Mouse (Mus musculus) kidney, embryonic 15.5 days (tissue): ENCODE data around the gene Nipbl. TPM values are rescaled to one million over a fixed set of nuclear protein-coding genes. Genes with fewer than 3 reads are reported as not detected.
"Not testable (repeated sequence)": the region's sequence is repeated elsewhere in the genome, so short reads cannot be mapped to it uniquely, and the experiment has no call there.

Experiments used
- ATAC-seq: fragments of 200-750 bp; cut with Nextera tagmentation; replicated peaks from 2 replicates; pipeline ENCODE4 v1.8.0; 2017; ENCODE audit warnings: moderate TSS enrichment; ENCODE audit not compliant: low FRiP score
- H3K27ac ChIP-seq: fragments of 300-500 bp; sonication (generic); 2 replicates; pipeline ENCODE4 v1.5.1; 2015; ENCODE audit warnings: mild to moderate bottlenecking, inconsistent platforms
- H3K27me3 ChIP-seq: fragments of 300-500 bp; sonication (generic); 2 replicates; pipeline ENCODE4 v1.6.1; 2015; ENCODE audit warnings: inconsistent platforms
- H3K36me3 ChIP-seq: fragments of 300-500 bp; sonication (generic); 2 replicates; pipeline ENCODE4 v1.6.1; 2015; ENCODE audit warnings: inconsistent platforms
- H3K4me1 ChIP-seq: fragments of 300-500 bp; sonication (generic); 2 replicates; pipeline ENCODE4 v1.6.1; 2015; ENCODE audit warnings: inconsistent platforms
- H3K4me2 ChIP-seq: fragments of 300-500 bp; sonication (generic); 2 replicates; pipeline ENCODE4 v1.6.1; 2015; ENCODE audit warnings: moderate library complexity, mild to moderate bottlenecking, inconsistent platforms
- H3K4me3 ChIP-seq: fragments of 300-500 bp; sonication (generic); replicated peaks from 2 replicates; pipeline ENCODE4 v1.5.1; 2015; ENCODE audit warnings: mild to moderate bottlenecking, inconsistent platforms
- H3K9ac ChIP-seq: fragments of 300-500 bp; sonication (generic); 2 replicates; pipeline ENCODE4 v1.6.1; 2015; ENCODE audit warnings: mild to moderate bottlenecking, inconsistent platforms
- H3K9me3 ChIP-seq: fragments of 300-500 bp; sonication (generic); replicated peaks from 2 replicates; pipeline ENCODE4 v1.6.1; 2016; ENCODE audit warnings: inconsistent platforms
- WGBS: fragments of 180-500 bp; shearing (Covaris S2); methylation state at CpG from one replicate; pipeline ENCODE4 v1.1.7; 2015; ENCODE audit warnings: mixed read lengths; 5-methylcytosine and 5-hydroxymethylcytosine counted together
- polyA plus RNA-seq: library from polyadenylated mRNA; unstranded; fragments of >200 nt; fragmentation: Nextera tagmentation; extraction: Ambion mirVana; gene quantifications from 2 replicates; pipeline ENCODE4 v1.2.1, GENCODE M21; 2015

Gene Nipbl
- polyA plus RNA-seq, 1 experiment from 2014 or later, result 18.3 TPM

DNA sequence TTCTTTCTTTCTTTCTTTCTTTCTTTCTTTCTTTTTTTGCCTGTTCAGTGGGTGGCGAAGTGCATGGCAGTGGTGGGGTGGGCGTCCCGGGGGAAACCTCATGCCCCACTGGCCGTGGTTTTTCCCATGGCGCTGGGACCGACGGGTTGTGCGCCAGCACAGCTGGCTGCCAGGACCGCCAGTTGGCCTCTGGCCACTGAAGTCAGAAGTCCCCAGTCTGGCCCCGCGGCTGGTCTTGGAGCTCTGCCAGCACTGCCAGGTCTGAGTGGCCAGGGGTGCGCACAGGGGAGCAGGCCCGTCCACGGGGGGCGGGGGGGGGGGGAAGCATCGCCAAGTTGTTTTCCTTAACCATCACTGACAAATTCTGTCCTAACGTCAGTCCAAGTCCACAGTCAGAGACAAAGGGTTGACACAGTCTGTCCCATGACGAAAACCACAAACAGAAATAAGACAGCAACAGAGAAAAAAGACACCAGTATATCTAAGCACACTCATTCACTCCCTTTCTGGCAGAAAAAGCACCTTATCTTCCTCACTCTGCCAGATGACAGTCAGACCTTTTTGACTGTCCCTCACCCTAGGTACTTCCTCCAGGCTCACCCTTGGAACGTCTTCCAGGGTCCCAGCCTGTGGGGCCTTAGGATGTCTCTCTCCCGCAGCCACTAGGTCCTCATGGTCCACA, 164.2 kb downstream of the Nipbl start:
- peak; percentile 91 for ATAC-seq
- WGBS, result 62% methylated on average over 20 of the region's 20 CpGs
- Histone ChIP-seq H3K27me3 (no peaks in the 10 kb centered on the region), H3K9me3 (no peaks in the 10 kb centered on the region), H3K9ac (no peak overlapping the region), H3K36me3 (peaks cover 5% of the 10 kb centered on the region; the same call in 1 of the 2 replicates), H3K4me2 (peak overlapping the region; percentile 73), H3K4me1 (peaks cover 5% of the 10 kb centered on the region), H3K4me3 (peak overlapping the region; percentile 48), H3K27ac (no peak overlapping the region)

DNA sequence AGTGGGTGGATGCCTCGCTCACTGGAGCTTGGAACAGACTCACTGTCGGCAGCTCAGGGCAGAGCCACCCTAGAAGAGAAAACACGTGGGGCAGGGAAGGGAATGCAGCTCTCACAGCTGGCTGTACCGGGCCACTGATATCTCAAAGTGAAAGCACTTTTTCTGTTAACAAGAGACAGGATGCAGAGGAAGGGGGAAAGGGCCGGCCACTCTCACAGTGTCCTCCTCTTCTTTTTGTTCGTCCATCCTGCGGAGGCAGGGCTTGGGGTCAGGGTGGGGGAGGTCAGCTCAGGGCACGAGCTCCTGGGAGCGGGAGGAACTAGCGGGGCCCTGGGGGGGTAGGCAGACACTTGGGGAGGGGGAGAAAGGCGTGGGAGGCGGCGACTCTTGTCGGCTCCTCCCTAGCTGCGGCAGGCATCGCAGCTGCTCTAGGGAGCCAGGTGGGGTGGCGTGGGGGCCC, 164.9 kb downstream of the Nipbl start:
- Histone ChIP-seq H3K4me3 (peak overlapping the region; percentile 48), H3K4me2 (peak overlapping the region; percentile 73), H3K9ac (0 out of 2 replicates have a peak overlapping the region, but pooled peaks have one; percentile 29), H3K9me3 (no peaks in the 10 kb centered on the region), H3K27me3 (no peaks in the 10 kb centered on the region), H3K4me1 (peaks cover 5% of the 10 kb centered on the region), H3K27ac (peak overlapping the region; percentile 32; the same call in 1 of the 2 replicates), H3K36me3 (peaks cover 5% of the 10 kb centered on the region; the same call in 1 of the 2 replicates)
- WGBS, result 14% methylated on average over 17 of the region's 17 CpGs
- peak; percentile 86 for ATAC-seq

GRCm38 (mm10) chr15:8277916-8278315, 166.3 kb downstream of the Nipbl start:
- not testable (repeated sequence) for H3K27me3 ChIP-seq, H3K4me2 ChIP-seq, ATAC-seq, H3K9ac ChIP-seq, H3K4me3 ChIP-seq, H3K4me1 ChIP-seq, H3K9me3 ChIP-seq, H3K27ac ChIP-seq
- peaks cover 13% of the 10 kb centered on the region for H3K36me3 ChIP-seq
- 92% methylated on average over 4 of the region's 4 CpGs for WGBS

- Histone ChIP-seq H3K4me1 (no peaks in the 10 kb centered on the region), H3K27ac (no peak overlapping the region), H3K4me2 (no peak overlapping the region), H3K36me3 (peaks cover 65% of the 10 kb centered on the region), H3K4me3 (no peak overlapping the region), H3K9me3 (no peaks in the 10 kb centered on the region), H3K27me3 (no peaks in the 10 kb centered on the region), H3K9ac (no peak overlapping the region)
- WGBS, result 88% methylated on average over 8 of the region's 8 CpGs
- ATAC-seq, result no peak
These were observed 172.3 kb downstream of the Nipbl start for GRCm38 (mm10) chr15:8271952-8272351.

GRCm38 (mm10) chr15:8268231-8268630, 176.0 kb downstream of the Nipbl start:
- Histone ChIP-seq H3K27me3 (no peaks in the 10 kb centered on the region), H3K9me3 (no peaks in the 10 kb centered on the region), H3K27ac (no peak overlapping the region), H3K4me1 (no peaks in the 10 kb centered on the region), H3K36me3 (peaks cover 84% of the 10 kb centered on the region), H3K4me3 (no peak overlapping the region), H3K4me2 (no peak overlapping the region), H3K9ac (no peak overlapping the region)
- ATAC-seq, result no peak
- 89% methylated on average over 8 of the region's 8 CpGs for WGBS

- no peaks in the 10 kb centered on the region for H3K27me3 ChIP-seq
- H3K36me3 ChIP-seq, result peaks cover 84% of the 10 kb centered on the region
- no peak overlapping the region for H3K27ac ChIP-seq
- no peak overlapping the region for H3K9ac ChIP-seq
- ATAC-seq, result no peak
- 81% methylated on average over 3 of the region's 3 CpGs for WGBS
- H3K4me1 ChIP-seq, result no peaks in the 10 kb centered on the region
- no peak overlapping the region for H3K4me2 ChIP-seq
- no peaks in the 10 kb centered on the region for H3K9me3 ChIP-seq
- no peak overlapping the region for H3K4me3 ChIP-seq
These were observed 177.1 kb downstream of the Nipbl start for GRCm38 (mm10) chr15:8267211-8267610.

GRCm38 (mm10) chr15:8265946-8266345, 178.3 kb downstream of the Nipbl start:
- H3K9ac ChIP-seq, result no peak overlapping the region
- no peaks in the 10 kb centered on the region for H3K27me3 ChIP-seq
- H3K4me2 ChIP-seq, result no peak overlapping the region
- no peak overlapping the region for H3K4me3 ChIP-seq
- H3K27ac ChIP-seq, result no peak overlapping the region
- peaks cover 84% of the 10 kb centered on the region for H3K36me3 ChIP-seq
- no peaks in the 10 kb centered on the region for H3K4me1 ChIP-seq
- H3K9me3 ChIP-seq, result no peaks in the 10 kb centered on the region
- ATAC-seq, result 0 out of 2 replicates have a peak, but pooled peaks have one; percentile 46
- WGBS, result 70% methylated on average over 3 of the region's 3 CpGs

Other genes with a start within 250 kb of the Nipbl start
- gene Gm2310, start 75.5 kb upstream of the Nipbl start, polyA plus RNA-seq, result not detected in 2 replicates